Mouse (Mus musculus) monocyte, adult 5-6 weeks (primary cell): ENCODE measurements around the gene Xpnpep1. TPM values are rescaled to one million over a fixed set of nuclear protein-coding genes. Genes with fewer than 3 reads are reported as not detected.

ENCODE experiments used
- total RNA-seq: library from RNA; stranded (forward); fragments of 200-1000, 200-491, 200-594 nt; gene quantifications from 3 replicates; pipeline ENCODE4 v1.2.3, GENCODE M21; 2017

Gene Xpnpep1
- total RNA-seq, 1 experiment from 2014 or later: 51.8 TPM

Other genes starting within 250 kb of the Xpnpep1 start
- gene Add3, start 100.2 kb upstream of the Xpnpep1 start, total RNA-seq: 301 to 321 TPM (median 307 TPM) in 3 replicates